Mouse (Mus musculus) limb, embryonic 11.5 days (tissue): ENCODE data around the gene Pcnx. TPM values are rescaled to one million over a fixed set of nuclear protein-coding genes. Genes with fewer than 3 reads are reported as not detected.

Experiments used
- ATAC-seq: fragments of 200-750 bp; cut with Nextera tagmentation; 2 replicates; pipeline ENCODE4 v1.8.0; 2017; ENCODE audit warnings: low read depth; ENCODE audit not compliant: insufficient number of reproducible peaks, low FRiP score, low TSS enrichment
- DNase-seq: peaks from one replicate; pipeline ENCODE4 v3.0.0-alpha.2; 2015; ENCODE audit warnings: low spot score
- H3K27ac ChIP-seq: fragments of 300-500 bp; sonication (generic); replicated peaks from 2 replicates; pipeline ENCODE4 v1.5.1; 2014; ENCODE audit warnings: low read depth, mild to moderate bottlenecking, low read length
- H3K27me3 ChIP-seq: fragments of 300-500 bp; sonication (generic); 2 replicates; pipeline ENCODE4 v1.6.1; 2014; ENCODE audit warnings: mild to moderate bottlenecking, low read length, mixed read lengths; ENCODE audit not compliant: control insufficient read depth, insufficient read depth
- H3K36me3 ChIP-seq: fragments of 300-500 bp; sonication (generic); 2 replicates; pipeline ENCODE4 v1.6.1; 2014; ENCODE audit warnings: mild to moderate bottlenecking, low read length, moderate library complexity, mixed read lengths; ENCODE audit not compliant: control insufficient read depth, insufficient read depth
- H3K4me1 ChIP-seq: fragments of 300-500 bp; sonication (generic); 2 replicates; pipeline ENCODE4 v1.6.1; 2014; ENCODE audit warnings: low read length, mixed read lengths; ENCODE audit not compliant: control insufficient read depth, insufficient read depth
- H3K4me2 ChIP-seq: fragments of 300-500 bp; sonication (generic); 2 replicates; pipeline ENCODE4 v1.6.1; 2014; ENCODE audit warnings: low read depth, mild to moderate bottlenecking, moderate library complexity; ENCODE audit not compliant: severe bottlenecking
- H3K4me3 ChIP-seq: fragments of 300-500 bp; sonication (generic); 2 replicates; pipeline ENCODE4 v1.5.1; 2014; ENCODE audit warnings: low read depth, low read length
- H3K9ac ChIP-seq: fragments of 300-500 bp; sonication (generic); 2 replicates; pipeline ENCODE4 v1.6.1; 2014; ENCODE audit warnings: mild to moderate bottlenecking, low read length
- H3K9me3 ChIP-seq: fragments of 300-500 bp; sonication (generic); 2 replicates; pipeline ENCODE4 v1.6.1; 2016; ENCODE audit warnings: low read length; ENCODE audit not compliant: control insufficient read depth
- WGBS: fragments of 180-500 bp; shearing (Covaris S2); extraction: QIAGEN DNeasy Blood & Tissue Kit; methylation state at CpG from one replicate; pipeline ENCODE4 v1.1.7; 2014; 5-methylcytosine and 5-hydroxymethylcytosine counted together
- polyA plus RNA-seq: library from polyadenylated mRNA; unstranded; fragments of >200 nt; fragmentation: Nextera tagmentation; extraction: Ambion mirVana; gene quantifications from 2 replicates; pipeline ENCODE4 v1.2.1, GENCODE M21; 2014

The Pcnx gene
- polyA plus RNA-seq = 12.5 and 12.8 TPM in 2 replicates

DNA sequence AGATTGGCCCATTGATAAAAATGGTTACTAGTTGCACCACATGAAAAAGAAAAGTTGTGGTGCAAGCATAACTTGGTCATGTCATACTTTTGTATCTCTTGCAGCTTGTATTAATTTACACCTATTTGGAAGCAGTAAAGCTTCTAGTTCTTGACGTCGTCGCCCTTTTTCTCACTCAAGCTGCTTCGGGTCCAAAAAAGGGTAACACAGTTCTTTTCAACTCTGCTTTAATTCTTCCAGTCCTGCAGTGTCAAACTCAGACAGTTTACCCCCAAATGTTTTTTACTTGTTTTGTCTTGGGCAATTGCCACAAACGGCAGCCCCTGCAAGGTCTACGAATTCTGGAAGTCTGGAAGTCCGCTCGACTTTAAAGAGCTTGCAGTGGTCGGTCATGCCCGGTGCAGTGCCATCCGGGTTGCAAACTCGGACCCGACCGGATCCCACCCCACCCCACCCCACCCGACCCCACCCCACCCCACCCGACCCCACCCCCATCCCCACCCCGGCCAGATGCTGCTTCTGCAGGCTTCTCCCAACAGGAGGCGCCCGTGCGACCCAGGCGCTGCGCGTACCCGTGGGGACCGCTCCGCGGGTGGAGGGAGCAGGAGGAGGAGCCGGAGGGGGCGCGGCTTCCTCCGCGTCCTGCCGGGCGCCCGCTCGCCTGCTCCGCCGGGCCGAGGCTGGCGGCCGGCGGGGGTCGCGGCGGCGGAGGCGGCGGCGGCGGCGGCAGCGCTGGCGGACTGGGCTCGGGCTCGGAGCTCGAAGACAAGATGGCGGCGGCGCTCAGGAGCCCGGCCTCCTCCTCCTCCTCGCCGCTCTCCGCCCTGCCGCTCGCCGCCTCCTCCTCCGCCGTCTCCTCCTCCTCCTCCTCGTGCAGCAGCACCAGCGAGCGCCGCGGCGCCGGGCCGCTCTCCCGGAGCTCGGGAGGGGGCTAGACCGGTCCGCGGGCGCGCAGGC is at the start of gene Pcnx:
Pcnx (plus strand) TSS at position 673 of the 957 bp plus-strand sequence.
- H3K4me1 ChIP-seq = peaks cover 12% of the 10 kb centered on the region
- DNase-seq (peak; percentile 90), ATAC-seq (peak; percentile 75)
- H3K36me3 ChIP-seq = no peaks in the 10 kb centered on the region
- peak within 1 kb of the TSS; percentile 92 for H3K9ac ChIP-seq
- H3K27ac ChIP-seq = peak within 1 kb of the TSS; percentile 87
- peak within 1 kb of the TSS; percentile 97 for H3K4me3 ChIP-seq
- H3K27me3 ChIP-seq = no peaks in the 10 kb centered on the region
- WGBS = 1% methylated on average over 32 of the region's 83 CpGs
- H3K9me3 ChIP-seq = no peaks in the 10 kb centered on the region
- H3K4me2 ChIP-seq = peak within 1 kb of the TSS; percentile 40

GRCm38 (mm10) chr12:81810417-81810816 is 49.4 kb upstream of the Pcnx start:
- Histone ChIP-seq H3K4me3 (no peak overlapping the region), H3K27ac (no peak overlapping the region), H3K36me3 (no peaks in the 10 kb centered on the region), H3K27me3 (no peaks in the 10 kb centered on the region), H3K4me1 (no peaks in the 10 kb centered on the region), H3K4me2 (no peak overlapping the region), H3K9ac (no peak overlapping the region), H3K9me3 (no peaks in the 10 kb centered on the region)
- 45% methylated on average over 8 of the region's 8 CpGs for WGBS
- DNase-seq (no peak), ATAC-seq (no peak)

DNA sequence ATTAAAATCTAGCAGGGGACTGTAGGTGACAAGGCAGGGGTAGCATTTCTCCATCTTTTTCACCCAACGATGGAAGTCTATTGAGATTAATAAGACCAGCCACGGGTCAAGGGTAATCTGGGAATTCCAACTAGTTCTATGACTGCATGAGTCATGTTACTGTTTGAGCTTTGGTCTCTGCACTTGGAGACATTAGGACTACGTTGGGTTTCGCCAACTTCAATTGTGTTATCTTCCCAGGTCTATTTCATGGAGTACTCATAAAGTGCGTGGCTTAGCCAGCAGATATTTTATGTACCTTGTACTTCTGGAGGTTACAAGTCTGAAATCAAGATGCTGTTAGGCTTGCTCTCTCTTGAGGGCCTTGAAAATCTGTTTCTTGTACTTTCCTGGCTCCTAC is 45.1 kb upstream of the Pcnx start:
- H3K9me3 ChIP-seq = no peaks in the 10 kb centered on the region
- H3K4me3 ChIP-seq = no peak overlapping the region
- no peak for DNase-seq
- no peak overlapping the region for H3K4me2 ChIP-seq
- H3K4me1 ChIP-seq = no peaks in the 10 kb centered on the region
- H3K27ac ChIP-seq = no peak overlapping the region
- no peaks in the 10 kb centered on the region for H3K27me3 ChIP-seq
- no peak for ATAC-seq
- H3K36me3 ChIP-seq = no peaks in the 10 kb centered on the region
- WGBS = 89% methylated on average over 5 of the region's 5 CpGs
- no peak overlapping the region for H3K9ac ChIP-seq

DNA sequence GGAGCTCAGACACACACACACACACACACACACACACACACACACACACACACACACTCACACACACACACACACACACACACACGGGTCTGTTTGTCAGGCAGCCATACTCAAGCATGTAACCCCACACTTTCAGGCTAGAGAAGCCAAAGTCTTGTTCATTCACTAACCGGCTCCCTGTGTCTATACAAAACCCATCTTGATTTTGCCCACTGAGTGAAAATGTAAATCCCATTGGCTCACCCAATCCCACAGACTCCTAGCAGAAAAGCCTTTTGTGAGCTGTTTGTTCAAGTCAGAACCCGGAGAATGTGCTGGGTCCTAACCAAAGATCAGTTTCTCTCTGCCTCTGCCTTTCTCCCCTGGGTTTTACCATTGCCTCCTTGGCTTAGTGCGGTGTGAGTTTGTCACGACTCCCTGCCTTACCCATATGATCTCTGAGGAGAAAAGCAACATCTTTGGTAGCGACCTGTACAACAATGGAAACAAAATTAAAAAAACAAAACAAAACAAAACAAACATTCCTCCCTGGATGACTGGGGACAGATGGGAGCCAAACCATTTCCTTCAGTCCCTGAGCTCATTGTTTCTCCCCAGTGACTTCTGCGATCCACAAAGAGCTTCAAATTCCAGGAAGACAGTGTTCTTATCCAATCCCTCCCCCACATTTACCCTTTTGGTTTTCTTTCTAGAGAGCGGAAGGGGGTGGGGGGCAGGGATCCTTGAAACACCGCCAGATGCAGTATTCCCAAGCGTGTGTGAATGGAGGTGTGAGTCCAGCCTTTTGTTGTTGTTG is 43.3 kb upstream of the Pcnx start:
- ATAC-seq = no peak
- Histone ChIP-seq H3K9ac (0 out of 2 replicates have a peak overlapping the region, but pooled peaks have one; percentile 12), H3K9me3 (no peaks in the 10 kb centered on the region), H3K4me1 (no peaks in the 10 kb centered on the region), H3K27ac (no peak overlapping the region), H3K27me3 (no peaks in the 10 kb centered on the region), H3K4me2 (0 out of 2 replicates have a peak overlapping the region, but pooled peaks have one; percentile 3), H3K4me3 (no peak overlapping the region), H3K36me3 (no peaks in the 10 kb centered on the region)
- 32% methylated on average over 10 of the region's 10 CpGs for WGBS
- DNase-seq = no peak

DNA sequence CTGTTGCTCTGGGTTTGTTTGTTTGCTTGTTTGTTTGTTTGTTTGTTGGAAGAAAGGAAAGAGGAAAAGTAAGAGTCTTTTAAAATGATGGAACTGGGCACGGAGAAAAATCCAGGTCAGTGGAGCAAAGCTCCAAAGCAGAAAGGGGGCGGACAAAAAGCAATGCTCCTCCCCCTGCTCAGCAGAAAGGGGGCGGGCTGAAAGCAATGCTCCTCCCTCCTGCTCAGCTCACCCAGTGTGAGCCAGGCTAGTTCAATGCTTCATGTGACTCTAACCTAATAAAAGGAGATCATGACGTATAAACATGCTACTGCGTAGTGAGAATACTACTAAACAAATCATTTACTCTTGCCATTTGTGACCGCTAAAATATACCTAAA is 42.7 kb upstream of the Pcnx start:
- 43% methylated on average over 6 of the region's 6 CpGs for WGBS
- Histone ChIP-seq H3K9ac (no peak overlapping the region), H3K4me1 (no peaks in the 10 kb centered on the region), H3K27me3 (no peaks in the 10 kb centered on the region), H3K4me3 (no peak overlapping the region), H3K9me3 (no peaks in the 10 kb centered on the region), H3K27ac (no peak overlapping the region), H3K4me2 (0 out of 2 replicates have a peak overlapping the region, but pooled peaks have one; percentile 3), H3K36me3 (no peaks in the 10 kb centered on the region)
- DNase-seq = peak; percentile 38
- ATAC-seq = no peak

GRCm38 (mm10) chr12:81820700-81821099 is 39.1 kb upstream of the Pcnx start:
- Histone ChIP-seq H3K4me2 (no peak overlapping the region), H3K4me3 (no peak overlapping the region), H3K27ac (no peak overlapping the region), H3K9ac (no peak overlapping the region), H3K9me3 (no peaks in the 10 kb centered on the region), H3K36me3 (no peaks in the 10 kb centered on the region), H3K4me1 (no peaks in the 10 kb centered on the region), H3K27me3 (no peaks in the 10 kb centered on the region)
- DNase-seq = no peak
- WGBS = 83% methylated on average over 4 of the region's 4 CpGs
- no peak for ATAC-seq

DNA sequence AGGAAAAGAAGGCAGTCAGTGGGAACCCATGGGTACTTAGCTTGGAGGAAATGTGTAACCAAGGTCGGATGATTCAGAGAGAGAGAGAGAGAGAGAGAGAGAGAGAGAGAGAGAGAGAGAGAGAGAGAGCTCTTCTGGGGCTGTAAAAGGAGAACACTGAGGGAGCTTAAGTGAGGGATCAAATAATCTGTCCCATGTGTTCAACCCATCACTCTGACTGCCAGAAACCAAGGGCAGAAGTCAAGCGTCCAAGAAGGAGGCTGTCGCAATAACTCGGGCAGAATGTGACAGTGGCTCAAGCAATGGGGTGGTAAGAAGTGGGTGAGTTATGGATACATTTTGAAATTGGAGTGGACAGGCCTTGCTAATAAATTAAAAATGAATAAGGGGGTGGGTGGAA is 37.6 kb upstream of the Pcnx start:
- DNase-seq = no peak
- ATAC-seq = no peak
- no peak overlapping the region for H3K4me3 ChIP-seq
- H3K9ac ChIP-seq = no peak overlapping the region
- no peaks in the 10 kb centered on the region for H3K4me1 ChIP-seq
- 66% methylated on average over 4 of the region's 4 CpGs for WGBS
- H3K9me3 ChIP-seq = no peaks in the 10 kb centered on the region
- no peak overlapping the region for H3K4me2 ChIP-seq
- H3K27ac ChIP-seq = no peak overlapping the region
- H3K36me3 ChIP-seq = no peaks in the 10 kb centered on the region
- H3K27me3 ChIP-seq = no peaks in the 10 kb centered on the region

GRCm38 (mm10) chr12:81822778-81823480 is 36.9 kb upstream of the Pcnx start:
- Histone ChIP-seq H3K4me1 (no peaks in the 10 kb centered on the region), H3K27me3 (no peaks in the 10 kb centered on the region), H3K4me3 (no peak overlapping the region), H3K36me3 (no peaks in the 10 kb centered on the region), H3K9me3 (no peaks in the 10 kb centered on the region), H3K4me2 (no peak overlapping the region), H3K27ac (no peak overlapping the region), H3K9ac (no peak overlapping the region)
- DNase-seq (no peak), ATAC-seq (no peak)
- 84% methylated on average over 4 of the region's 4 CpGs for WGBS
